Mouse (Mus musculus) liver, embryonic 11.5 days (tissue): ENCODE results near the gene Cnksr3. TPM values are rescaled to one million over a fixed set of nuclear protein-coding genes. Genes with fewer than 3 reads are reported as not detected.
A peak's percentile ranks its signal among the peaks of the same experiment; 100 is the strongest.

ENCODE experiments used
- ATAC-seq: fragments of 200-750 bp; cut with Nextera tagmentation; replicated peaks from 2 replicates; pipeline ENCODE4 v1.8.0; 2017; ENCODE audit warnings: moderate number of reproducible peaks, mild to moderate bottlenecking, moderate TSS enrichment, moderate library complexity; ENCODE audit not compliant: low FRiP score
- DNase-seq: peaks from one replicate; pipeline ENCODE4 v3.0.0-alpha.2; 2017; ENCODE audit warnings: low spot score
- H3K27ac ChIP-seq: fragments of 300-500 bp; sonication (generic); 2 replicates; pipeline ENCODE4 v1.5.1; 2014; ENCODE audit warnings: mild to moderate bottlenecking, low read depth, low read length, control low read depth
- H3K27me3 ChIP-seq: fragments of 300-500 bp; sonication (generic); replicated peaks from 2 replicates; pipeline ENCODE4 v1.6.1; 2014; ENCODE audit warnings: low read length, mixed read lengths; ENCODE audit not compliant: control insufficient read depth, insufficient read depth
- H3K36me3 ChIP-seq: fragments of 300-500 bp; sonication (generic); 2 replicates; pipeline ENCODE4 v1.6.1; 2014; ENCODE audit warnings: mild to moderate bottlenecking, low read length, moderate library complexity, mixed read lengths; ENCODE audit not compliant: control insufficient read depth, insufficient read depth
- H3K4me1 ChIP-seq: fragments of 300-500 bp; sonication (generic); replicated peaks from 2 replicates; pipeline ENCODE4 v1.6.1; 2014; ENCODE audit warnings: low read length, mixed read lengths; ENCODE audit not compliant: control insufficient read depth, insufficient read depth
- H3K4me2 ChIP-seq: fragments of 300-500 bp; sonication (generic); 2 replicates; pipeline ENCODE4 v1.6.1; 2014; ENCODE audit warnings: mild to moderate bottlenecking, control low read depth, moderate library complexity
- H3K4me3 ChIP-seq: fragments of 300-500 bp; sonication (generic); 2 replicates; pipeline ENCODE4 v1.5.1; 2014; ENCODE audit warnings: low read depth, low read length, control low read depth
- H3K9ac ChIP-seq: fragments of 300-500 bp; sonication (generic); 2 replicates; pipeline ENCODE4 v1.6.1; 2014; ENCODE audit warnings: low read depth, low read length, control low read depth
- H3K9me3 ChIP-seq: fragments of 300-500 bp; sonication (generic); 2 replicates; pipeline ENCODE4 v1.6.1; 2016; ENCODE audit warnings: low read length, inconsistent platforms, mixed read lengths; ENCODE audit not compliant: control insufficient read depth
- WGBS: fragments of 180-500 bp; shearing (Covaris S2); extraction: QIAGEN DNeasy Blood & Tissue Kit; methylation state at CpG from one replicate; pipeline ENCODE4 v1.1.7; 2014; 5-methylcytosine and 5-hydroxymethylcytosine counted together
- polyA plus RNA-seq: library from polyadenylated mRNA; unstranded; fragments of >200 nt; fragmentation: Nextera tagmentation; extraction: Ambion mirVana; gene quantifications from 2 replicates; pipeline ENCODE4 v1.2.1, GENCODE M21; 2014

Gene Cnksr3
- 8.4 and 8.7 TPM in 2 replicates for polyA plus RNA-seq

DNA sequence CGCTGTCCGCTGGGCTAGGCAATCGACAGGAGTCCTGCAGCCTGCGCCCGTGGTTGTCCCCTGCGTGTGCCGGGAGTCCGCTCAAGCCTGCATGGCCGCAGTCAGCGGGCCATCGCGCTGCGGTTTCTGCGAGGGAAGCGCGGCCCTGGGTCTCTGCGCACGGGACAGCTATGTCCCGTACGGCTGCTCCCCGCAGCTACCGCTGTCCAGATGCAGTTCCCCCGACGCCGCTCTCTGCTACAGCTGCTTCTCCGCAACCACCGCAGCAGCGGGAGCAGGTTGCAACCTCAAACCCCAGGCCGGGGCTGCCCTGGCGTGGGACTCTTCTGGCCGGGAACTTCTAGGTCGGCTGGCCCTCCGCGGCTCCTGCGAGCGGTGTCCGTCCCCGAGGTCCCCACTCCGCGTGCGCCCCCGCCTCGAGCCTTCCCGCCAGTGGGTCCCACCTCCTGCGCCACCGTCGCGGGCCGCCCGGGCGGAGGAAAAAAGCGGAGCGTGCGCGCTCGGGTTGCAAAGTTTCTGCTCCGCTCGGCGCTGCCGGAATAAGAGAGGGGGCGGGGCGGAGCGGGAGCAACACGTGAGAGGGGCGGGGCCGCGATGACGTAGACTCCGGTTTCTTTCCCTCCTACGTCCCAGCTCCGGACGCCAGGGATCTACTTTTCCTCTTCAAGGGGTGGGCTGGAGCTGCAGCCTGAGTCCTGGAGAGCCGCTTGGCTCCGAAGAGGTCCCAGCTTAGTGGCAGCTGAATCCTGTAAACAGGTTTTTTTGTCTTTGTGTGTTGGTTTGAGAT lies at the start of gene Cnksr3:
Cnksr3 (minus strand) TSS at position 542 of the 787 bp plus-strand sequence.
- DNase-seq: peak; percentile 90
- under 1% methylated on average over 70 of the region's 74 CpGs for WGBS
- no peaks in the 10 kb centered on the region for H3K9me3 ChIP-seq

DNA sequence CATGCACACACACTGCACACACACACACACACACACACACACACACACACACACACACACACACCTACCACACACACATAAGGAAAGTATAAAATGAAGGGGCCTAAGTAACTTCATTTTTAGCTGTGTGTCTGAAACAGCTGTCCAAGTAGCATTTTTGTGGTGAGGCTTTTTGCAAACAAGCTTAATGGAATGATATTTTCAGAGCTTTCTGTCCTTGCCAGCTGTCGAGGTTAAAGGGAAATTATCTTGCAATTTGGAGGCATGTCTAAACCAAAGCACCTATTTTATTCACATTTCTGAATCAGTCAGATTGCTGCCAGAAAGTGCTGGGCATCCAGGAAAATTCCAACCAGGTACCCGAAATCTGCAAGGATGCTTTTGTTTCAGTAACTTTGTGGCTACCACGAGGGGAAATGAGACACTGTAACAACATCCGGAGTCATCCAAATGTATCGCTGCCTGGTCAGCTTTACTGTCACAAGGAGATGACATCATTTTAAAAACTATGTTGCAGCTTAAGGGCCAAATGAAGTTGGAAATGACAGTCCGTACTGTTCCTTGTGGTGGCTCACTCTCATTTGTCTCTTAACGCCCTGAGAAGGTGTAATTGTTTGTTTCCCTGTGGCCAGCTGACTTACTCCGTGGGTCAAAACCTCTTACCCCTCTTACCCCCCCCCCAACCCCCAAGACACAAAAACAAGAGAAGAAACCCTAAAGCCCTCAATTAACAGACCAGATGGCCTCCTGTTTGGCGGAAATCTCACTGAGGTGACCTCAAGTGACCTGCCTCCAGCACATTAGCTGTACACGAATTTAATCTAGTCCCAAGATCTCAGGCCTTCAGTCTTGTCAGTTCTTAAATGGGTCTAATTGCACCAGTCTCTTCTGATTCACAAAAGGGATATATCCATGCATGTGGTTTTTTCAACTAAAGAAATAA lies 48.4 kb upstream of the Cnksr3 start:
- no peak for ATAC-seq
- Histone ChIP-seq H3K36me3 (no peaks in the 10 kb centered on the region), H3K27ac (no peak overlapping the region), H3K27me3 (no peaks in the 10 kb centered on the region), H3K9ac (no peak overlapping the region), H3K9me3 (no peaks in the 10 kb centered on the region), H3K4me3 (no peak overlapping the region), H3K4me2 (no peak overlapping the region), H3K4me1 (no peaks in the 10 kb centered on the region)
- DNase-seq: no peak
- 55% methylated on average over 10 of the region's 10 CpGs for WGBS

More for the DNA sequence above, at the start of gene Cnksr3:
- peak within 1 kb of the TSS; percentile 67 for H3K27ac ChIP-seq
- peak; percentile 83 for ATAC-seq
- peak within 1 kb of the TSS; percentile 89 for H3K4me2 ChIP-seq
- no peaks in the 10 kb centered on the region for H3K27me3 ChIP-seq
- peak within 1 kb of the TSS; percentile 76 for H3K4me3 ChIP-seq
- H3K4me1 ChIP-seq: peaks cover 34% of the 10 kb centered on the region
- H3K36me3 ChIP-seq: no peaks in the 10 kb centered on the region
- peak within 1 kb of the TSS; percentile 82 for H3K9ac ChIP-seq

DNA sequence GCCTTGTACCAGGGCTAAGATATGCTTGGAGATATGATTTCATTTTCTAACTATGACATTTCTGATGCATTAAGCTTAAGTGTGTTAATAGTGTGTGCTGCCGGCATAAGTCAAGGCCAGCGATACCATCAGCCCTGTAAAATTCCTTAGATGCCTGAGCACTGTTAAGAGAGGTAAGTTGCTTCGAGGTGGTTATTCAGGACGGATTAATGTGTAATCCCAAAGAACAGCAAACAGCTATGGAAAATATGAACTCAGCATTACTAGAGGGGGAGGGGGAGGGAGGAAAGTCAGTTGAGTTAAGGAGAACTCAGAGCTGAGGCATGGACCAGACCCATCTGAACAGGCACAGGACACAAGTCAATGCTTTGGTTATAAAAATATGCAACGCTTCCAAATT lies 46.6 kb upstream of the Cnksr3 start:
- ATAC-seq (no peak), DNase-seq (no peak)
- WGBS: 75% methylated on average over 5 of the region's 5 CpGs

DNA sequence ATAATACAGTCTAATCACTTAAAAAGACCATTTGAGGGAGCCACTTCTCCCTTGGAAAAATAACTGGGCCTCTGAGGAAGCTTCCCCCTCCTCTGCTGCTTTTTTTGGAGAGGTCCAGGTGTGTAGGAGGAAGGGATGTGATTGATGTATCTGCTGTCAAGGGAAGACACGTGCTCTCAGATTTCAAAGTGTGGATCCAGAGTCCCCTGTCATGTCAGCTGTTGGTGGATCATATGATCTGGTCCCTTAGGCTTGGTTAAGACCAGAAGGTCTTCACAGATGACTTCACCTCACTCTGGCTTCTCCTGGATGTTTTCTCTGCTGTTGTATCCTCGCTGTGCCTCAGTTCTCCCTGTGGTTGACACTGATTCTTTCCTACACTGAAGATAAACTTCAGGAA lies 38.4 kb upstream of the Cnksr3 start:
- DNase-seq: no peak
- ATAC-seq: no peak
- no peak overlapping the region for H3K4me3 ChIP-seq
- no peaks in the 10 kb centered on the region for H3K27me3 ChIP-seq
- H3K9ac ChIP-seq: no peak overlapping the region
- 72% methylated on average over 2 of the region's 2 CpGs for WGBS
- H3K36me3 ChIP-seq: no peaks in the 10 kb centered on the region
- H3K4me2 ChIP-seq: no peak overlapping the region
- no peak overlapping the region for H3K27ac ChIP-seq
- no peaks in the 10 kb centered on the region for H3K9me3 ChIP-seq
- H3K4me1 ChIP-seq: no peaks in the 10 kb centered on the region

More for the DNA sequence above, 46.6 kb upstream of the Cnksr3 start:
- Histone ChIP-seq H3K4me2 (no peak overlapping the region), H3K9ac (no peak overlapping the region), H3K9me3 (no peaks in the 10 kb centered on the region), H3K4me1 (no peaks in the 10 kb centered on the region), H3K36me3 (no peaks in the 10 kb centered on the region), H3K27me3 (no peaks in the 10 kb centered on the region), H3K27ac (no peak overlapping the region), H3K4me3 (no peak overlapping the region)

DNA sequence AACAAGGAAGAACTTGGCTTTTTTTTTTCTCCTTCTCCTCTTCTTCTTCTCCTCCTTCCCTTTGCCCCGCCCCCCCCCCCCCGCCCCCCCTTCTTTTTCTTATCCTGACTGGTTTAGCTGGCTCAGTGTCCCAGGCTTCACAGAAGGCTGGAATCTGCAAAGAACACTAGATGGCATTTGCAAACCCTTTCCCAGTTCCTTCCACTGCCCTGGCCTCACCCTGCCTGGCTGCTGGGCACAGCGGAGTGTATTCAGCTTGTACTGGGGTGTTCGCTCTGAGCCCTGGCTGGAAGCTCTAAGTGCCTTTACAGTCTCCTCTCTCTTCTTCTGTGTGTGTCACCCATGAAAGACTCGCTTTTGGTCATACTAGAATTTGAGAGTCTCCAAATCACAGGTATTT lies 22.6 kb upstream of the Cnksr3 start:
- Histone ChIP-seq H3K4me1 (no peaks in the 10 kb centered on the region), H3K9ac (no peak overlapping the region), H3K27ac (no peak overlapping the region), H3K4me3 (no peak overlapping the region), H3K36me3 (no peaks in the 10 kb centered on the region), H3K9me3 (no peaks in the 10 kb centered on the region), H3K27me3 (no peaks in the 10 kb centered on the region), H3K4me2 (no peak overlapping the region)
- WGBS: 27% methylated on average over 3 of the region's 5 CpGs
- no peak for ATAC-seq
- DNase-seq: no peak

DNA sequence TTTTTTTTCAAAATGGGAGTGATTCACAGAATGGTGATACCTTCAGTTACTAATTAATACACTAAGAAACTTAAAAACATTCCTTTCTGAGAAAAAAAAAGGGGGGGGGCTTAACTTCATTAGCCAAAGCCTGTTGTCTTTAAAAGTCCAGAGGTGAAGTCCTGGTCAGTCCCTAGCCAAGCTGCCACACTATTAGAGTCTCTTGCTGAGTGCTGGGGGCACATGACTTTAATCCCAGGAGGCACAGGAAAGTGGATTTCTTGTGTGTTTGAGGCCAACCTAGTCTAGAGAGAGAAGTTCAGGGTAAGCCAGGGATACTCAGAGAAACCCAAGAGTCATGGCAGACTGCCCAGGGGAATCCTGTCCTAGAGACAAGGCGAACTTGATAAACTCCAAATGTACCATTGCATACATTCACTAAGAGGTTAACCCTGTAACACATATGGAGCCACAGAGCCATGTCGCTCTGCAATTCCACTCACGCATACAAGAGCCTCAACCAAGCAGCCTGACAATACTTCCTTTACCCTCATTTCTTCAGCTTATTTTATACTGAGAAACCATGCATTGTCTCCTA lies 5.6 kb upstream of the Cnksr3 start:
- no peak for DNase-seq
- ATAC-seq: no peak

DNA sequence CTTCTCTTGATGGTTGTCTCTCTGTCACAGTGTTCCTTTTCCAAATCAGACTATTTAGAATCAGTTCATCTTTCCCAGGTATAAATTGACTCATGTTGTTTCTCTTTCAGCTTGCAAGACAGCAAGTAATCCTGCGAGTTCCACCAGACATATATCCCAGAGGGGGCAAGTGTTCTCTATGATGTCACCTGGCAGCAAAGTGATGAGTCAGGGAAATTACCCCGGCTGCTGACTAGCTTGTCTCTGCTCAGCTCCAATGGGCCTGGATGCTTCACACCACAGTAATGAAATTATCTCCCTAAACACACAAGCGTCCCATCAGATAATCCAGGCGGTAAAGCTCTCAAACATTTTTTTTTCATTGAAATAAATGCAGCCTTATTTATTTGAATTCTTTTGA lies 2.7 kb upstream of the Cnksr3 start:
- peaks cover 18% of the 10 kb centered on the region for H3K4me1 ChIP-seq
- no peaks in the 10 kb centered on the region for H3K27me3 ChIP-seq

More for the DNA sequence above, 5.6 kb upstream of the Cnksr3 start:
- Histone ChIP-seq H3K4me3 (no peak overlapping the region), H3K9me3 (no peaks in the 10 kb centered on the region), H3K4me1 (peaks cover 6% of the 10 kb centered on the region), H3K9ac (no peak overlapping the region), H3K27ac (no peak overlapping the region), H3K4me2 (no peak overlapping the region), H3K27me3 (no peaks in the 10 kb centered on the region), H3K36me3 (no peaks in the 10 kb centered on the region)
- WGBS: 76% methylated on average over 3 of the region's 3 CpGs

DNA sequence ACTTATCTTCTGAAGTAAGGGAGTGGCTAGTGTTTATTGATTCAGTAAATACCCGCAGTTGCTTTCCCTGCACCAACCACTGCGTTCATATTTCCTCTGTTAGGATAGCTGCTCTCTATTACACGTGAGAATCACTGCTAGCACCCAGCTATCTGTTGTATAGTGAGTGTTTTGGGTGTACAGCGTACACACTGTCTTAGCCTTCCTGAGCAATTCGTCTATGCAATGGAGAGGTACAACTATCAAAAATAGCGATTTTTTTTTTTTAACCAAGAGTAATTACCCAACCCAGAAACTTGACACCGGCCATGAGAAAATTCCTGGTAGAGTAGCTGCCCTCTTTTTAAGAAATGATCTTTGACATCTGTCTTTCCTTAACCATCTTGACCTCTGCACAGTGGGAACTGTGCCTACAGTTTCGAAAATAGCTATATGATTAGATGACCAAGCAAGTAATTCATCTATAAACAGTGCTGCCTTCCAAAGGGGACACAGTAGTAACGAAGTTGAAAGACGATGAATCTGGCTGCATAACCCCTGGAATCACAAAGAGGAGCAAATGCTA lies 1.1 kb upstream of the Cnksr3 start:
- Histone ChIP-seq H3K9me3 (no peaks in the 10 kb centered on the region), H3K36me3 (no peaks in the 10 kb centered on the region), H3K4me3 (peak overlapping the region; percentile 76), H3K27me3 (no peaks in the 10 kb centered on the region), H3K9ac (no peak overlapping the region), H3K4me1 (peaks cover 24% of the 10 kb centered on the region), H3K27ac (no peak overlapping the region), H3K4me2 (peak overlapping the region; percentile 89)
- WGBS: 47% methylated on average over 10 of the region's 10 CpGs
- no peak for ATAC-seq
- DNase-seq: no peak

More for the DNA sequence above, 2.7 kb upstream of the Cnksr3 start:
- DNase-seq: no peak
- Histone ChIP-seq H3K27ac (no peak overlapping the region), H3K36me3 (no peaks in the 10 kb centered on the region), H3K4me2 (no peak overlapping the region), H3K9me3 (no peaks in the 10 kb centered on the region), H3K9ac (no peak overlapping the region), H3K4me3 (no peak overlapping the region)
- 65% methylated on average over 4 of the region's 4 CpGs for WGBS
- ATAC-seq: no peak
